Mouse (Mus musculus) liver, embryonic 13.5 days (tissue): ENCODE measurements around the gene Tmem174. TPM values are rescaled to one million over a fixed set of nuclear protein-coding genes. Genes with fewer than 3 reads are reported as not detected.
A peak's percentile ranks its signal among the peaks of the same experiment; 100 is the strongest.

Experiments
- ATAC-seq: fragments of 200-750 bp; cut with Nextera tagmentation; 2 replicates; pipeline ENCODE4 v1.8.0; 2017; ENCODE audit warnings: low read depth, mild to moderate bottlenecking, moderate number of reproducible peaks, moderate library complexity
- DNase-seq: peaks from one replicate; pipeline ENCODE4 v3.0.0; 2022
- H3K27ac ChIP-seq: fragments of 300-500 bp; sonication (generic); 2 replicates; pipeline ENCODE4 v1.5.1; 2015; ENCODE audit warnings: moderate library complexity, mild to moderate bottlenecking, inconsistent platforms
- H3K27me3 ChIP-seq: fragments of 300-500 bp; sonication (generic); 2 replicates; pipeline ENCODE4 v1.6.1; 2015; ENCODE audit warnings: mild to moderate bottlenecking, inconsistent platforms
- H3K36me3 ChIP-seq: fragments of 300-500 bp; sonication (generic); 2 replicates; pipeline ENCODE4 v1.6.1; 2015; ENCODE audit warnings: mild to moderate bottlenecking, inconsistent platforms
- H3K4me1 ChIP-seq: fragments of 300-500 bp; sonication (generic); replicated peaks from 2 replicates; pipeline ENCODE4 v1.6.1; 2015; ENCODE audit warnings: inconsistent platforms
- H3K4me2 ChIP-seq: fragments of 300-500 bp; sonication (generic); 2 replicates; pipeline ENCODE4 v1.6.1; 2015; ENCODE audit warnings: inconsistent platforms, mild to moderate bottlenecking, moderate library complexity
- H3K4me3 ChIP-seq: fragments of 300-500 bp; sonication (generic); replicated peaks from 2 replicates; pipeline ENCODE4 v1.5.1; 2015; ENCODE audit warnings: mild to moderate bottlenecking, inconsistent platforms
- H3K9ac ChIP-seq: fragments of 300-500 bp; sonication (generic); 2 replicates; pipeline ENCODE4 v1.6.1; 2015; ENCODE audit warnings: mild to moderate bottlenecking, inconsistent platforms
- H3K9me3 ChIP-seq: fragments of 300-500 bp; sonication (generic); replicated peaks from 2 replicates; pipeline ENCODE4 v1.6.1; 2016; ENCODE audit warnings: inconsistent platforms
- WGBS: fragments of 180-500 bp; shearing (Covaris S2); methylation state at CpG from one replicate; pipeline ENCODE4 v1.1.7; 2015; ENCODE audit not compliant: insufficient replicate concordance; 5-methylcytosine and 5-hydroxymethylcytosine counted together
- polyA plus RNA-seq: library from polyadenylated mRNA; unstranded; fragments of >200 nt; fragmentation: Nextera tagmentation; extraction: Ambion mirVana; gene quantifications from 2 replicates; pipeline ENCODE4 v1.2.1, GENCODE M21; 2015

Tmem174 gene
- polyA plus RNA-seq, 1 experiment from 2014 or later, result not detected

DNA sequence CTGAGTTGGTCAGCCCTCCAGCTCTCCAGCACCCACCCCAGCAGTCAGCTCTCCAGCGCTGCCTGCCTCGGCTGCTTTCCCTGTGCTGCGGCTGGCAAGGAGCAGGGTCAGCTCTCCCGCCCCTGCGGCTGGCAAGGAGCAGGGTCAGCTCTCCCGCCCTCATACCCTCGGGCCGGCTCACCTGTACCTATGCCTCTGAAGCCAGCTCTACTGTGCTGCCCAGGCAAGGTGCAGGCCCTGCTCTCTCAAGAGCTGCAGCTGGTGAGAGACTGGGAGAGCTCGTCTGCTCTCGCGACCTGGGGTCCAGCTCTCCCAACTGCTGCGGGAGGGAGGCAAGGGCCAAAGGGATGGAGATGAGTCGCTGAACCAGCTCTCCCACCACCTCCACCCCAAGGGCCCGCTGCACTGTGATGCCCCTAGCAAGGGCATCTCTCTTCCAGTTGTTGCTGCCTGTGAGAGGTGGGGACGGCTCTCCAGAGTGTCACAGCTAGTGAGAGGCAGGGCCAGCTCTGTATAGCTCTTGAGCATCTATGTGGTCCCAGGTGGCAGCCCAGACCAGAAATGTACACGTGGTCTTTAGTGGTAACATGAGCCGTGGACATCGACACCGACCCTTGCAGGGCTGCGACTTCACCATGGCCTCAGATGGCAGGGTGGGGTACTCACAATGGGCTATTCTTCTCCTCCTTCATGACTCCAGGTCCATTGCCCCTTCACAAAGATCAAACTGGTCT lies 5.9 kb downstream of the Tmem174 start:
- H3K4me3 ChIP-seq, result no peak overlapping the region
- H3K36me3 ChIP-seq, result no peaks in the 10 kb centered on the region
- DNase-seq (no peak), ATAC-seq (no peak)
- H3K27me3 ChIP-seq, result no peaks in the 10 kb centered on the region
- no peak overlapping the region for H3K9ac ChIP-seq
- no peaks in the 10 kb centered on the region for H3K4me1 ChIP-seq
- WGBS, result 55% methylated on average over 20 of the region's 20 CpGs
- no peaks in the 10 kb centered on the region for H3K9me3 ChIP-seq
- H3K27ac ChIP-seq, result no peak overlapping the region
- no peak overlapping the region for H3K4me2 ChIP-seq

DNA sequence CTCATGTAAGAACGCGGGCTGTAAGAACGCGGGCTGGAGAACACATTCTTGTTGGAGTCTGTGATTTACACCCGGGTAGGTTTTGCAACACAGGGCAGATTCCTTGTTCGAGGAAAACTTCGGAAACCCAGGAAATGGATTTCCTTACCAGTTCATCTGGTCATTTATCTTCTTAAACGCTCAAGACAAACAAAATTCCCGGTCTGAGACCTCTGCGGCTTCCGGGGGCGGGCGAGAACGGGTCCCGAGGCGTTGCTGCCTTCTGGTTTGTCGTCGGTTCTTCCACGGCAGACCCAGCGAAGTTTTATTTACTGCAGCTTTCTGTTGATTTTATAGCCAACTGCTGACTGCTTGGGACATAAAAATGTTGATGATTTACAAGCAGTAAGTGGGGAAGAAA lies 10.5 kb downstream of the Tmem174 start:
- Histone ChIP-seq H3K27me3 (0 out of 2 replicates have a peak, but pooled peaks cover 3% of the 10 kb centered on the region), H3K4me1 (no peaks in the 10 kb centered on the region), H3K4me2 (no peak overlapping the region), H3K27ac (no peak overlapping the region), H3K4me3 (no peak overlapping the region), H3K36me3 (no peaks in the 10 kb centered on the region), H3K9me3 (no peaks in the 10 kb centered on the region), H3K9ac (no peak overlapping the region)
- DNase-seq, result no peak
- 67% methylated on average over 20 of the region's 20 CpGs for WGBS
- ATAC-seq, result no peak

DNA sequence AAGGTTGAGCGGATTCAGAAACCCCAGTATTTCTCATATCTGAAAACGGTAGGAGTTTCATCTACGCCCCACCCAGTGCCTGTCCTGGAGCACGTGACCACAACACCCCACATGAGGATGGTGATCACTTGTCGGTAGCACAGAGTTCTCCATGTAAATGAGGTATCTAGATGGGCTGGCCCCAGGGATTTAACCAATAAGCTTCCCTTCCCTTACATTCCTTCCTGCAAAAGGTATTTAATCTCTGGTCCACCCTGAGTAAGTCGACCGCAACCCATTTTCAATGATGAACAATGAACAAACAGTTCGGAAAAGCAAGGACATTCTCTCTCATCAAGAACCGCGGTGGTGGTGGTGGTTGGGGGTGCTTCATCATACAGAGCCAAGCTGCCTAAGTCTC lies 12.7 kb downstream of the Tmem174 start:
- H3K4me3 ChIP-seq, result no peak overlapping the region
- no peaks in the 10 kb centered on the region for H3K4me1 ChIP-seq
- H3K4me2 ChIP-seq, result no peak overlapping the region
- H3K27ac ChIP-seq, result no peak overlapping the region
- DNase-seq (no peak), ATAC-seq (no peak)
- H3K27me3 ChIP-seq, result 0 out of 2 replicates have a peak, but pooled peaks cover 3% of the 10 kb centered on the region
- WGBS, result 70% methylated on average over 10 of the region's 10 CpGs
- H3K36me3 ChIP-seq, result no peaks in the 10 kb centered on the region
- no peak overlapping the region for H3K9ac ChIP-seq
- H3K9me3 ChIP-seq, result no peaks in the 10 kb centered on the region

DNA sequence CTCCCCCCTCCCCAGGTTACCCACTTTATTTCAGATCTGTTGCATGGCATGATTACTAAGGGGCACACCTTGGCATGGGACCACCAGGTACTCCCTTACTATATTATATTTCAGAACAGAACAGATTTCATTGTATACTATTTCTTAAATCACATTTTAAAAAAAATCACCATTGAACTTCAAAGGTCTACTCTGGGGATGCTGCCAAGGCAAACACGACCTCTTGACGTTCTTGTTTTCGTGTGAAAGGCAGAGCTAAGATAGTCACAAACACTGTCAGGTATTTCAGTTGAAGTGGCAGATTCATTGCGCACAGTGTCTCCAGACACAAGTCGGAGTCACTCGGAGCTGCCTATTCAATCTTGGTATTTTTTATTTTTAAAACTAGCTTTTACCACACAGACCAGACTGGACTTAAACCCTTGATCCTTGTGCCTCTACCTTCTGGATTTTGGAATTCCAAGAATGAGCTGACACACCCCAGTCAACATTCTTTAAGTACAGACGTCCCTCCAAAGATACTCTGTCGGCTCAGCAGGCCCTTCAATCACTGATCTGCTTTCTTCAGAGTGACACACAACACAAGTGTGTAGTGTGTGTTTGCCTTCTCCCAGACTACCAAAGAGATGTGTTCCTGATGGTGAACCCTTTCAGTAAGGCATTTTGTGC lies 14.2 kb downstream of the Tmem174 start:
- DNase-seq (no peak), ATAC-seq (no peak)
- WGBS, result 59% methylated on average over 8 of the region's 8 CpGs
- Histone ChIP-seq H3K27ac (no peak overlapping the region), H3K36me3 (no peaks in the 10 kb centered on the region), H3K4me1 (no peaks in the 10 kb centered on the region), H3K27me3 (0 out of 2 replicates have a peak, but pooled peaks cover 3% of the 10 kb centered on the region), H3K4me3 (no peak overlapping the region), H3K9ac (no peak overlapping the region), H3K9me3 (no peaks in the 10 kb centered on the region), H3K4me2 (no peak overlapping the region)

DNA sequence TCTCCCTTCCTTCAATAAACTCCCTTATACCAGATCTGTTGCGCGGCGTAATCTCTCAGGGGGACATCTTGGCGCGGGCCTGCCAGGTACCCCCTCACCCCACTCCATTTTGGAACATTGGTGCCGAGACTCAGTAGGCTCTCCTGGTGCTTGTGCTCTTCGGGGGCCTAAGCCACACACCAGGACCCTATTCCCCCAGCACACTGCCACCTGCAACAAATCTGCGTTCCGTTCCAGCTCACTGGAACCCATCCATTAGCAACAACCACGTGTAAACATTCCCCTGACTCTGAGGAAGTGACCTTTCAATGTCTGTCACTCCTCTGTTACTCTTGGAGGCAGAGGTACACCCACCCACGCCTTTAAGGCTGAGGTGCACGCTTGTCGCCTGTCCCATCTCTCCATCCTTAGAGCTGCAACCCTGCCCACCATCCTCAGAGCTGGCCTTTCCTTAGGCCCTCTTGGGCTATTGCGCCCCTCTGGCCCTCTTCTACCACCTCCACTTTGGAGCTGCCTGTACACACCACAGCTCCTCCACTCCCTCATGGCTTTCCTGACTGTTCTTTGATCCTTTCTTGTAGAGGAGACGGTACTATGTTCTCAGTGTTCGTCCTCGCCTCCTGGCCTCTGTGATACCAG lies 19.7 kb downstream of the Tmem174 start:
- Histone ChIP-seq H3K36me3 (no peaks in the 10 kb centered on the region), H3K4me2 (no peak overlapping the region), H3K27ac (no peak overlapping the region), H3K4me1 (no peaks in the 10 kb centered on the region), H3K9me3 (no peaks in the 10 kb centered on the region), H3K4me3 (no peak overlapping the region), H3K9ac (no peak overlapping the region), H3K27me3 (no peaks in the 10 kb centered on the region)
- DNase-seq, result no peak
- WGBS, result 62% methylated on average over 17 of the region's 17 CpGs
- ATAC-seq, result no peak

DNA sequence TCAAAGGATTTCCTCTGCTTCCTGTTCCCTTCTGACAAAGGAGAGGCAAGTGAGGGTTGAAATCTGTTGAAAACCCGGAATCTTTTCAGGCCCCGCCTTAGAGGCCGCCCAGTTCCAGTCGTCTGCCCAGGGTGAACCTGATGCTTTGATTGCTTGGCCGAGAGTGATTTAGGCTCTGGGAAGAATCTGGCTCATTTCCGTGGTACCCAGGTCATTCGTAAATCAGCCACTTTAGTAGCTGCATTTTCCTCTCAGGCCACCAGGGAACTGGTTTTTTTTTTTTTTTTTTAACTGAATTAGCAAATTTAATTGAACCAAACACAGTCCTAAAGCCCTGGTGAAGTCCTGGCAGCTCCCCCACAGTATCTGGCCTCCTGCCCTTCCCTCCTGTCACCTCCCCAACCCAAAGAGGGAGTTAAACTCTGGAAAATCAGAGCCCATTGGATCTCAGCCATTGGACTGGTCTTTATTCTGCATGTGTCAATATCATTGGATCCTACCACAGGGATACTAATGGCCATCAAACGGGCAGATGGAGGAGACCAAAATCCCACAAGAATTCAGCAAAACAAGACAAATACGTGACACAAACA lies 29.2 kb downstream of the Tmem174 start:
- Histone ChIP-seq H3K9ac (no peak overlapping the region), H3K4me3 (no peak overlapping the region), H3K27ac (no peak overlapping the region), H3K9me3 (no peaks in the 10 kb centered on the region), H3K36me3 (no peaks in the 10 kb centered on the region), H3K4me1 (no peaks in the 10 kb centered on the region), H3K27me3 (no peaks in the 10 kb centered on the region), H3K4me2 (no peak overlapping the region)
- WGBS, result 48% methylated on average over 9 of the region's 9 CpGs
- no peak for ATAC-seq
- no peak for DNase-seq

DNA sequence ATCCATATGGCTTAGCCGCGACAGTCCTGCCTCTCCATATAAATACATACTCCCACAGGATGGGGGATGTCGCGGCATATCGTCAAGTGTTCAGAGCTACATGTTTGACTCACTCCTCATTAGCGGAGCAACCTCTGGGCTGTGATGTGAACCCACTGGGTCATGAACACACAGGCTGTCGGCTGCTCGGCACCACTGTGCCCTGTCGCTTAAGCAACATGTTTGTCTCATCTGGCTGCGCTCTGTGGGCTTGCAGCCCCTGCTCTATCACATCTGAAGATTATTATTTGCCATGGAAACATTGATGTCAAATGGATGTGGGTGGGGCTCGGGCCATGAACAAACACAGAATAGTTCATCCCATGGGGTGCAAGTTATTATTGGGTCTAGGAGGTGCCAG lies 33.4 kb downstream of the Tmem174 start:
- DNase-seq, result no peak
- Histone ChIP-seq H3K27ac (no peak overlapping the region), H3K36me3 (no peaks in the 10 kb centered on the region), H3K27me3 (no peaks in the 10 kb centered on the region), H3K4me2 (no peak overlapping the region), H3K9me3 (no peaks in the 10 kb centered on the region), H3K9ac (no peak overlapping the region), H3K4me1 (no peaks in the 10 kb centered on the region), H3K4me3 (no peak overlapping the region)
- ATAC-seq, result no peak
- WGBS, result 88% methylated on average over 11 of the region's 11 CpGs

DNA sequence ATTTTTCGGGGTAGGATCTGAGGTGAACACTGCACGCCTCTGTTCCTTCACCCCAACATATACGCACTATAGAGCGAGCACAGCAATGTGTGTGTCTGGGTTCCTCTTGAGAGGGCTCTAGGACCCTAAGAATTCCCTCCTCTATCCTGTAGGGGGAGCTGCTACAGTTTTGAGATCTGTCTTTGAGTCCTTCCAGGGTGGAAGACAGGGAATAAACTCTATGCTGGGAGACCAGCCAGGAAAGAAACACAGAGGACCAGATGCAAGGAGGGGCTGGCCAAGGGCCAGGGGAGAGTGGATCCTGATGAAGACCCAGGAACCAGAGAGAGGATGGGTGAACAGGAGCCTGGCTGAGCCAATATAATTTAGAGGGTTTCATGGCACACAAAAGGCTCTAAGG lies 40.5 kb downstream of the Tmem174 start:
- Histone ChIP-seq H3K4me2 (no peak overlapping the region), H3K27me3 (no peaks in the 10 kb centered on the region), H3K4me1 (peaks cover 7% of the 10 kb centered on the region; the same call in 1 of the 2 replicates), H3K9me3 (no peaks in the 10 kb centered on the region), H3K27ac (no peak overlapping the region), H3K4me3 (no peak overlapping the region), H3K9ac (no peak overlapping the region), H3K36me3 (no peaks in the 10 kb centered on the region)
- no peak for ATAC-seq
- 72% methylated on average over 4 of the region's 4 CpGs for WGBS
- no peak for DNase-seq

DNA sequence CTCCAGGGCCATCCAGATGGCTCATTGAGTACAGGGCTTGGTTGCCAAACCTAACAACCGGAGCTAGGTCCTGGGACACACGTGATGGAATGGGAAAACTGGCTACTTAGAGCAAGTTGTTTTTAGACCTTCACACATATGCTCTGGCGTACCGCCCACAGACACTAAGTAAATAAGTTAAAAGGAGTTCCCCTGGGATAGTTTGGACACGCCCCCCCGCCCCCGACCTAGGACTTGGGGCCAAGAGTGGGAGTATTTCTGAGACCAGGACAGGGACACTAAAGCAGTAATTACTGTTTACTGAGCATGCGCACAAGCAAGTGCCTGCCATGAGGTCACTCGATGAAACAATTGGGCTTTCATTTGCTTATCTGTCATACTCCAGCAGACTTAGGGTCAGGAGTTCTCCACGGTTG lies 42.5 kb downstream of the Tmem174 start:
- Histone ChIP-seq H3K4me1 (peaks cover 10% of the 10 kb centered on the region; the same call in 1 of the 2 replicates), H3K9me3 (no peaks in the 10 kb centered on the region), H3K36me3 (no peaks in the 10 kb centered on the region), H3K4me3 (no peak overlapping the region), H3K4me2 (no peak overlapping the region), H3K9ac (no peak overlapping the region), H3K27ac (no peak overlapping the region), H3K27me3 (peaks cover 6% of the 10 kb centered on the region; the same call in 1 of the 2 replicates)
- ATAC-seq, result no peak
- WGBS, result 71% methylated on average over 10 of the region's 10 CpGs
- DNase-seq, result no peak

DNA sequence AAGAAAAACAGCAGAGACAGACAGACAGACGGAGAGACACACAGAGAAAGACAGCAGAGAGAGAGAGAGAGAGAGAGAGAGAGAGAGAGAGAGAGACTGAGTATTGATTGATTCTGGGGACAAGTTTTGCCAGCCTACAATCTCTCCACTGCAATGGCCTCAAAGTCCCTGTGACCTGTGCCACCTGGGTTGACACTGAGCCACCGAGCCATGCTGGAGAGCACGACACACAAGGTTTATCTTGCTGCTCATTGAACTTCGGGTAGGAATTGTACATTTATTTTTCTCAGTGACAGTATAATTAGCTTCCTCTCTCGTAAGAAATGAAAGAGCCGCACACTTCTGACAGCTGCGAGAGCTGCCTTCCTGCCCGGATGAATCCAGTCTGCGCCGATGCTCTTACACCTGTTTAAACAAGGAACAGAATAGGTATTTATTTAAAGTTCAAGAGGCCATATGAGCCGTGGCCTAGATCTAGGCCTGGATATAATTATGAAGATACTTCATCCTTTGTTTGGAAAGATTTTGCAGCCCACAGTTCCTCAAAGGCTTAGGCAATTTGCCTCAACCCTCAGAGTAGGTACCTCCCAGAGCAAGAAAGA lies 43.2 kb downstream of the Tmem174 start:
- H3K27ac ChIP-seq, result no peak overlapping the region

DNA sequence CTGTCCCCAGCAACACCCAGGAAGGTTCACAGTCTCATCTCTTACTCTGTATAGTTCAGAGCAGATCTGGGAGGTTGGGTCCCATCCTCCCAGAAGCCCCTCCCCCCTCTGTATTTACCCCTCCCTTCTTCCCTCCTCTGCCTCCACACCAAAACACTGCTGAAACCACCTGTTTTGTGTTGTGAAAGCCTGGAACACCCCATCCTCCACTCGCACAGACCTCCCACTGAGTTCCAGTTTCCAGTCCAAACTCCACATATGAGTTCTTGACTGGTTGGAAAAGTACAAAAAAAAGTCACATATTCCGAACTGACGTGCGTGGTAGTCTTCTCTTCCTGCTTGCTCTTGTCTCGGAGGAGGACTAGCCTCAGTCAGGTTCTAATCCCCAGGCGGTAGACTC lies 45.8 kb downstream of the Tmem174 start:
- H3K27ac ChIP-seq, result no peak overlapping the region
- WGBS, result 57% methylated on average over 6 of the region's 6 CpGs

More for the DNA sequence above, 43.2 kb downstream of the Tmem174 start:
- Histone ChIP-seq H3K4me3 (no peak overlapping the region), H3K4me1 (peaks cover 10% of the 10 kb centered on the region; the same call in 1 of the 2 replicates), H3K9ac (no peak overlapping the region), H3K27me3 (peaks cover 13% of the 10 kb centered on the region), H3K36me3 (no peaks in the 10 kb centered on the region), H3K4me2 (no peak overlapping the region), H3K9me3 (no peaks in the 10 kb centered on the region)
- ATAC-seq (peak; percentile 32; the same call in 1 of the 2 replicates), DNase-seq (no peak)
- 63% methylated on average over 11 of the region's 11 CpGs for WGBS

More for the DNA sequence above, 45.8 kb downstream of the Tmem174 start:
- ATAC-seq (no peak), DNase-seq (no peak)
- H3K4me2 ChIP-seq, result no peak overlapping the region
- H3K27me3 ChIP-seq, result peaks cover 38% of the 10 kb centered on the region
- no peak overlapping the region for H3K4me3 ChIP-seq
- H3K9me3 ChIP-seq, result no peaks in the 10 kb centered on the region
- H3K4me1 ChIP-seq, result peaks cover 16% of the 10 kb centered on the region
- no peak overlapping the region for H3K9ac ChIP-seq
- no peaks in the 10 kb centered on the region for H3K36me3 ChIP-seq
